Mouse (Mus musculus): ENCODE measurements around the gene Atp11c. TPM values are rescaled to one million over a fixed set of nuclear protein-coding genes. Genes with fewer than 3 reads are reported as not detected.

The Atp11c gene
- total RNA-seq (2021) = 1 to 10 TPM; 6.2 to 8.9 TPM

DNA sequence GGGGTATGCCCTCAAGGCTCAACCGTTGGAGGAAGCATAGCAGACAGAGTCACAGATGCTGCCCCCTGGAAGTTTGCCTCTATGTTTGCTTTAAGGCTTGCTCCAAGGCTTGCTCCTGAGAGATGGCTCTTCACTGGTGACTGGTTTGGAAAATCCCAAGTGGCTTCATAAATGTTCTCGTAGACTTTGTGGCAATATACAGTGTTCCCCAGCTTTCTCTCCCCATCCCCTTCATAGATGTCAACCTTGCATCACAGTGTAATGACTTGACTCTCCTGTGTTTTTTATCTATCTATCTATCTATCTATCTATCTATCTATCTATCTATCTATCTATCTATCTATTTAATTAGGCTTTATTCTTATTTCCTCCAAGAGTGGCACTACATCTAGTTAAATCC is at the start of gene Atp11c:
Gene Atp11c (minus strand): TSS at position 101 of the 400 bp plus-strand sequence.
- intact Hi-C loops (cut with DNase I) = no loop called here
- no peak for DNase-seq (ENCODE audit: low spot score in 2 of 2)

DNA sequence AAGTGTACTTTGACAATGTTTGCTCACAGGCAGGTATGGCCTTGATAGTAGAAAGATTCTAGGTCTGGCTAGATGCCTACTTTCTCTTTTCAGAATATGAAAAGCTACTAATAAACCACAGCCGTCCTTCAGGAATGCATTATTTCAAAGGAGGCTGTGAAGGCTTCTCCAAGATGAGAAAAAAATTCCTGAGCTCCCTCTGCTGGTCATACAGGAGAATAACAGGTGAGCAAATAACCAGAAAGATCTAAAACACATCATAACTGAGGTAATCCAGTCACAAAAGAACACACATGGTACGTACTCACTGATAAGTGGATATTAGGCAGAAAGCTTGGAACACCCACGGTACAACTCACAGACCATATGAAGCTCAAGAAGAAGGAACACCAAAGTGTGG is 16.7 kb upstream of the Atp11c start:
- DNase-seq (ENCODE audit: low spot score in 2 of 2) = no peak
- intact Hi-C loops (cut with DNase I) = loop anchor here (10.0 kb wide), 1 partner anchor 104 kb away; no protein-coding TSS in a partner anchor

DNA sequence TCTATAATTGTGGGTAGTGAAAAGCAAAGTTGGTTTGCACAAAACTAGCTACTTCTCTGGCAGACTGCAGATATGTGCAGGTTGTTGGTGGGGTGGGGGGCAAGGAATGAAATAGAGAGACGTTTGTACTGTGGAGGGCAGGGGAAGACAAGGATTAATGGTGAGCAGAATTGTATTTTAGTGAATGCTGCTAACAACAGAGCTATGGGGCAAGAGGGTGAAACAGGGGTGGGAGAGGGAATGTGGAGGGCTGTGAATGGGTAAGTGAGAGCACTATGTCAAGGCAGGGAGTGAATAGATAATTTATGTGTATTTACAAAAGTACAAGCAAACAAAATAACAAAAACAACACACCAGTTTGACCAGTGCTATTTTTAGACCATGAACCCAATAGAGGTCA is 22.0 kb downstream of the Atp11c start:
- intact Hi-C loops (cut with DNase I) = no loop called here
- DNase-seq (ENCODE audit: low spot score in 2 of 2) = no peak

DNA sequence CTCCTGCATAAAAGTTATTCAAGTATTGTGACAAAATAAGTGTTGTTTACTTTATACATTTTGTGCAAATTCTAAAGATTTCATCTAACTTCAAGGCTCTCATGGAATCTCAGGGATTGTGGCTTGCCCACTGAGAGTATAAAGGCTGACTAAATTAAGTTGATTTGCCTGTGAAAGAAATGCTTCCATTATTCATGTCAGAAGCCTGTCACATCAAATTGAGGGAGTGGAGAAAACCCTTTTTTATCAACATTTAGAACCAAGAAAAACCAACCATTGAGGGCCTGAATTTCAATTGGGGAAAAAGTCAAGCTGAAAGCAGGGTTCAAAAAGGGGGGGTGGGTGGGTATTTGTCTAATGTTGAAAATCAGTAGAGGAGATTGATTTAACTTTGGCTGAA is 23.5 kb downstream of the Atp11c start:
- no peak for DNase-seq (ENCODE audit: low spot score in 2 of 2)
- intact Hi-C loops (cut with DNase I) = no loop called here

DNA sequence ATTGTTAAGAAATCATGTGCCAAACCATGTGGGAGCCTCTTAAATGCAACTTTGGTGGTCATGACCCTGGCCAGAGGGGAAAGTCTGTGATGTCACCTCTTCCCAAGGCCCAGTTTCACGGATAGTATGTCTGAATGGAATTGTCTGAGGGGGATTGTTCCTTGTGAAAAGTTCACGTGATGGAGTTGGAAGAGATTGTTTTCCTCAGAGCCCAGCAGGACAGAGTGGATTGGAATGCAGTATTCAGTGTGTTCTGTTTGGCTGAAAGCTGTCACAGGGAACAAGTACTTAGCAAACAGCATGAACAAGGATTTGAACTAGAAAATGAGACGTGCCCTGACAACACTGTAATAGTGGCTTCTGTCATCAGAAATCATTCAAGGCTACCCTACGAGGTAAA is 37.3 kb downstream of the Atp11c start:
- DNase-seq (ENCODE audit: low spot score in 2 of 2) = no peak
- intact Hi-C loops (cut with DNase I) = no loop called here

DNA sequence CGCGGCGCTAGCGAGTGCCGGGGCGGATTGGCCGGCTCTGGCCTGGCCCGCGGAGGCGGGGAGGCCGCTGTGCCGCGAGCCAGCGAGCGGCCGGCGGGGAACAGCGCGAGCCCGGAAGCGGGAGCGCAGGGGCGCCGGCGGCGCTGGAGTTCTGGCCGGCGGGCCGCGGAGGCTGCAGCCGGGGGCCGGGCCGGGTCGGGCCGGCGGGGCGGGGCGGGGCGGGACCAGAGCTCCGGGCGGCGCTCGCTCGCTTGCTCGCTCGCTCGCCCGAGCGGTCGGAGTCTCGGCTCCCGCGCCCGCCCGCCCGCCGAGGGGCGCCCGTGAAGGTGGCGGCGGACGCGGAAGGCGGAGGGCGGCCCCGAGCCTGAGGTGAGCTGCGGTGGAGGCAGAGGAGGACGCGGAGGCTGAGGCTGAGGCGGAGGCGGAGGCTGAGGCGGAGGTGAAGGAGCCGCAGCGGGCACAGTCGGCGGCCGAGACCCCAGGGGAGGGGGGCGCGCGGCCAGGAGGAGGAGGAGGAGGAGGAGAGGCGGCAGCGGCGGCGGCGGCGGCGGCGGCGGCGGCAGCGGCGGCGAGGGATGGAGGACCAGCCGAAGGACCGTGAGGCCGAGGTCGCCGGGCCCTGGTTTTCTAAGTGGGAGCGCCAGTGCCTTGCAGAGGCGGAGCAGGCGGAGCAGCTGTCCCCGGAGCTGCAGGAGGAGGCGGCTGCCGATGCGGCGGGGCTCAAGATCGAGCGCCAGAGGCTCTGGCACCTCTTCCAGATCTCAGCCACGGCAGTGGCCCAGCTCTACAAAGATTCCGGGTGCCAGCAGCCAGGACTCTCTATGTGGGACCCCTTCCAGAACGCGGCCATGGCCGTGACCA is 44.8 kb downstream of the Atp11c start:
- peak; percentile 19 to 35 for DNase-seq (ENCODE audit: low spot score in 2 of 2)
- intact Hi-C loops (cut with DNase I) = no loop called here

DNA sequence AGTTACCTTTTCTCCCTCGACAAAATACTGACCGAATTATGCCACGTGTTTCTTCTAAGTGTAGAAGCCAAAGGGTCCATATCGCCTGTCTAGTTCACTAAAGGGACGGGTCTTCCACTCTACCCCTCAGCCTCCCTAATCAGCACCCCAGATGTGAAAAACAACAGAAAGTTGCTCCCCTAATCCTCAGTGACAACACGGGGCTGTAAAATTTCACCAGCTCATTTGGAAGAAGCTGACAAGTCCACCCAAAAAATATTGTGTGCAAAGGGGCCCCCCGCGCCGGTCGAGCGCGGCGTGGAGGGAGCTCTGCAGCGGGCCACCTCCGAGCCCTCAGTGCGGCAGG is 45.4 kb downstream of the Atp11c start:
- intact Hi-C loops (cut with DNase I) = no loop called here
- DNase-seq (ENCODE audit: low spot score in 2 of 2) = no peak

DNA sequence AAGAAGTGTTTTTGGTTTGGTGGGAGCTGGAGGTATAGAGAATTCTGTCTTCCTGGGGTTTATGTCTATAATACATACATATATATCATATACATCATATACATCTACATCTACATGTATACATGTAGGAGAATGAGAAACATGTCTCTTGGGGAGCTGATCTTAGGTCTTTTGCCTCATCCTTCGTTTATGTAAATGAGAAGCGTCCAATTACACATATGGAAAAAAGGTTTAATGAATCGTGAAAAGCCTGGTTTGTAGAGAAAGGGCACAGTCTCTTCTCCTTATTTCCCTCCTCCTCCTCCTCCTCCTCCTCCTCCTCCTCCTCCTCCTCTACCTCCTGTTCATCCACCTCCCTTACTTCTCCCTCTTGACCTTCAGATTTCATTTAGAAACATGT is 46.6 kb downstream of the Atp11c start:
- intact Hi-C loops (cut with DNase I) = no loop called here
- no peak for DNase-seq (ENCODE audit: low spot score in 2 of 2)

DNA sequence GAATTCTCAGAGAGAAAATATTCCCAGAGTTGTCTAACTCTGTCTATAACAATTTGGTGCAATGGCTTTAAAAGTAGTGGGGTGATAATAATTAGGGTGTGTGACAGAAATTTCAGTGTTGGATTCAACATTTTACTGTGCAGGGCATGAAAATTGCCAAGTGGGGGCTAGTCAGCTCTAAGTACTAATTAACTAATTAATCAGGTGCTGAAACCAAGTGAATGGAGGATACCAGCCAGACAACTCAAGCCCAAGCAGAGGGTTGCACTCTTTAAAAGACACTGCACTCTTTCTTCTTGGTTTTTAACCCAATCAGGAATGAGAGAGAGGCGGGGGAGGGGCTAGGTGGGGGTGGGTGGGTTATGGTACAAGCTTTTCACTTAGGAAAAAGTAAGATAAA is 47.1 kb downstream of the Atp11c start:
- intact Hi-C loops (cut with DNase I) = no loop called here
- DNase-seq (ENCODE audit: low spot score in 2 of 2) = no peak

DNA sequence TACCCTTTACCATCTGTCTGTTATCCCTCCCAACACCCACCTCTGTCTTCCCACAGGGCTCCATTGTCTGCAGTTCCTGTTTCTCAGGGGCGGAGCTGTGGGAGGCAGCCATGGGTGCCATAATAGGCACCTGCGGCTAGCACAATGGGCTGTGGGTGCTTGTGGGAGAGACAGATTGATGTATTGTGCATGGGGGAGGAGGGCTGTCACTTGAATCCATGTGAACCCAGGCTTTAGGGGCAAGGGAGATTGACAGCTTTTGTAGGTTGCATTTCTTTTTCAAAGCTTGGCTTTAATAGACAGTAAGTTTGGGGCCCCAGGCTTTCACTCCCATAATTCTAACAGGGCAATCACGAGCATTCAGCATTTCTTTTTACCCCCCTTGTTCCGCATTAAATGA is 48.4 kb downstream of the Atp11c start:
- intact Hi-C loops (cut with DNase I) = no loop called here
- DNase-seq (ENCODE audit: low spot score in 2 of 2) = no peak

DNA sequence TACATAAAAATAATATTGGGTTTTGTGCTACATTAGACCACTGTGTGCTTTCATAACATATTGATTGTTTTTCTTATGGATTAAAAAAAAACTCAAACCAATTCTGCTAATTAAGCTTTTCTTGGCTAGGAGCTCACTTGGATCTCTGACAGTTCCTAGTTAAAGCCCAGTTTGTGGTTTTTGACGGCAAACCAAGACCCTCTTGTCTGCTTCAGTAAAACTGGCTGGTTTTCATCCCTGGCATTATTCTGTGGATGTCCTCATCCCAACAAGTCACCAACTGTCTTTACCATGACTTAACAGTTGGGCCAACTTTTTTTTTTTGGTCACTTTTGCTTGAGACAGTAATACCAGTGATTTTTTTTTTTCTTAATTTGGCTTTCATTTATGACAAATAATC is 49.6 kb downstream of the Atp11c start:
- intact Hi-C loops (cut with DNase I) = no loop called here
- DNase-seq (ENCODE audit: low spot score in 2 of 2) = no peak

DNA sequence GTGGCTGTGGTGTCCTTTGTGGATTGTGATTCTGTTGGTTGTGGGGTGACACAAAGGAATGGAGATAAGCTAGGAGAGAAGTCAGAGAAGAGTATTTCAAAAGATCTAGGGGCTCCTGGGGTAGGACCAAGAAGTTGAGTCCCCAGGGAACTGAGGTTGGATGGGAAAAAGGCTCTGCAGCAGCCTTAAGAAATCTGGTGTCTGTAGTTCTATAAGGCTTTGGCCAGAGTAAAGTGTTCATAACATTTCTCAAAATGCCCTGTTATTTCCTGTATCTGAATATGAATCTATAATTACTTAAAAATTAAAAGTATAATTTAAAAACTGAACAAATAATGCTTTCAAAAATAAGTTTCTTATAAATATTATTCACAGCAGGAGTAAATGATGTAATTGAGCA is 53.3 kb downstream of the Atp11c start, which contains the start of gene Gm7073:
Gene Gm7073 (minus strand): TSS at position 101 of the 400 bp plus-strand sequence.
- intact Hi-C loops (cut with DNase I) = no loop called here
- no peak for DNase-seq (ENCODE audit: low spot score in 2 of 2)

DNA sequence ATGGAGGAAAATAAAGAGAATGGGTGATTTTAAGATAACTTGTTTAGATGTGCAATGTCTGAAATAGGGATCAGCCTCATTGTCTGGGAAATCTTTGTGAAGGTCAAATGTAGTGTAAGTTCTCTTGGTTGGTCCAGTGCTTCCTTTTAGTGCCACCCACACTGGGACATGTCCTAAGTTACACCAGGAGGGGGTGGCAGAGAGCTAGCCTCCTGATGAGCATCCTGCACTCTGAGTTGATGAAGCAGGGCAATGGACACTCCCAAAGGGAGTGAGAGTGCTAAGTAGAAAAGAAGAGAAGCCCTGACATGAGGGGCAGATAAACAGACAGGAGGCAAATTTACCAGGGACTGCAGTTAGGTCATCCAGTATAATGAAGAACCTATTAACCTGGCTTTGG is 88.5 kb downstream of the Atp11c start:
- intact Hi-C loops (cut with DNase I) = loop anchor here (10.0 kb wide), 2 partner anchors 101 to 391 kb away; partner anchors contain the start of gene Sox3
- DNase-seq (ENCODE audit: low spot score in 2 of 2) = peak in 1 of 2 experiments; percentile 4

DNA sequence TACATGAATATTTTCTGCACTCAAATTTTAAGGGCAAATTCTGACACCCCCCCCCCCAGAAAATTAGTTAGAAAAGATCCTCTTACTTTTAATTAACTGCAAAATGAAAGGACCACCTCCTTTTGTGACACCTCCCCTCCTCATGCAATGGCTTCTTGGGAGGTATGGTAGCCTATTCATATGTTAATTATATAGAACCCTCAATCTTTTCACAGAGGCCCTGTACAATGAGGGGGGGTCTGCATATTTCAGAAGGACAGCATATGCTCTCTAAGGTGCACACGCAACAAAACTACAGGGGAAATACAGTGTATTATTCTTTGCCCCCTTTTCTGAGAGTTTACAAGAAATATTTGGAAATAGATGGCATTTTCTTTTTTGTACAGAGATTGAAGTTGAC is 94.7 kb downstream of the Atp11c start:
- no peak for DNase-seq (ENCODE audit: low spot score in 2 of 2)
- intact Hi-C loops (cut with DNase I) = no loop called here

DNA sequence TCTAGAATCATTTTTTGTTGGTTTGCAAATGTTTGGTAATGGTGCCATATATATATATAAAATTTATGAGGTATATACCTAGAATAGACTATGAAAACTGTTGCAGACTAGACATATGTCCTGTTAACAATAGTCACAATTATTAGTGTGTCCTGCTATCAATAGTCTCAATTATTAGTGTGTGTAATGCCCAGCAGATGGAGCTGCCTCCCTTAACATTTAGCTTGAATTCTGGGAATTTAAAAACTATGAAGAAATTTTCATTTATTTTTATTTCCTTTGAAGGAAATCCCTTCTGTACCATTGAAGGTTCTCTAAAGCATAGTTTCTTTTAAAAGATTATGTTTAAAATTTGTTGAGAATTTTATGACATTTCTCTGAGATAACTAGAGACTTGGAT is 97.2 kb downstream of the Atp11c start:
- intact Hi-C loops (cut with DNase I) = loop anchor here (2.0 kb wide), 1 partner anchor 547 kb away; no protein-coding TSS in a partner anchor
- DNase-seq (ENCODE audit: low spot score in 2 of 2) = no peak

DNA sequence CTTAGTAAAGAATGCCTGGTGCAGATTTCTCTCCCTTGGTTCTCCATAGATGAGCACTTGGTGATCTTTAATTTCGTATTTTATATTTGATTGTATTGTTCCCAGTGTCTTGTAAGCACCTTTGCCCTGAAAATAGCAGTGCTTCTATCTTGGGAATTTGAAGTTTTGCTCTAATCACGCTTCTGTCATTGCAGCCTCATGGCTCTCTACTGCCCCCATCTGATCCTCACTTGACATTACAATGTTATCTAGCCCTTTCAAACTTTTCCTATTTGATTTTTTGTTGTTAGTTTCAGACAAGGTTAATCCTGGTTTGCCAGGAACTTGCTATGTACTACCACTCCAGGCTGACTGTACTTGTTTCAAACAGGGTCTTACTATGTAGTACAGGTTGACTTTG is 128.7 kb downstream of the Atp11c start:
- DNase-seq (ENCODE audit: low spot score in 2 of 2) = no peak
- intact Hi-C loops (cut with DNase I) = no loop called here

DNA sequence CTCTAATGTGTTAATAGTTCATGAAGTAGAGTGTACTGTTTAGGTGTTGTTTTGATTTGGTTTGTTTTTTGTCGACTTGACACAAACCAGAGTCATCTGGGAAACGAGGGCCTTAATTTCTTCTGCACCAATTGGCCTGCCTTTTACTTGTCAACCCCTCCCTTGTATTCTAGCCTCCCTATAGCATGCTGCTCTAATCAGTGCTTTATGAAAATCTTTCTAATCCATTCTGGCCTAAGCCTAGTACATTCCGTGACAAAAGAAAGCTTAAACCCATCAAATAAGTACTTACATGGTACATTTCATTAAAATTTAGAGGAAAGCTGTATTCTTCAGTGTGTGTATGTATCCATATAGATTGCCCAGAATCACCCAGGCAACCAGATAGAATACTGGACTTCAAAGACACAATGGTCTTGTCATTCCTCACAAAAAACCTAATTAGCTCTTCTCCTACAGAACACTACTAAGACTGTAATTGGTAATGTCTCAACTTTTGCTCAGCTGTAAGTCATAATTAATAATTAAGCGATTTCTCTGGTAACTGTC is 177.9 kb downstream of the Atp11c start:
- intact Hi-C loops (cut with DNase I) = no loop called here

DNA sequence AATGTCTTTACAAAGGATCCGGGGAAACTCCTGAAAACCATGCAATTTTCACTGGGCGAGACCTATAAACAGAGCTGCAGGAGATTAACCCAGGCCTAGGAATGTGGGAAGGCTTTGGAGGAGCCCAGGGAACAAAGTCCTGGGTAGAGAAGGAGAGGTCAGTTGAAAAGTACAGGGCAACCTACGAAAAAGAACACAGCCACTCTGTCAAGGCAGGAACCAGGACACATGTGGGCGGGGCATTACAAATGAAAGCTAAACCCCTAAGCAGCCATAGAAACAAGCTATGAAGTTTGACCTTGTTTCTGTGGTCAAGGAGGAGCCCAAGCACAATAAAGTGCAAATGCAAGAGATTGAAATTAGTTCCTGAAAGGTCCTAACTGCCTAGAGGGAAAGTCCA is 186.8 kb downstream of the Atp11c start:
- intact Hi-C loops (cut with DNase I) = loop anchor here (10.0 kb wide), 2 partner anchors 171 to 391 kb away; no protein-coding TSS in a partner anchor

More for the DNA sequence above, 177.9 kb downstream of the Atp11c start:
- DNase-seq (ENCODE audit: low spot score in 2 of 2) = no peak

DNA sequence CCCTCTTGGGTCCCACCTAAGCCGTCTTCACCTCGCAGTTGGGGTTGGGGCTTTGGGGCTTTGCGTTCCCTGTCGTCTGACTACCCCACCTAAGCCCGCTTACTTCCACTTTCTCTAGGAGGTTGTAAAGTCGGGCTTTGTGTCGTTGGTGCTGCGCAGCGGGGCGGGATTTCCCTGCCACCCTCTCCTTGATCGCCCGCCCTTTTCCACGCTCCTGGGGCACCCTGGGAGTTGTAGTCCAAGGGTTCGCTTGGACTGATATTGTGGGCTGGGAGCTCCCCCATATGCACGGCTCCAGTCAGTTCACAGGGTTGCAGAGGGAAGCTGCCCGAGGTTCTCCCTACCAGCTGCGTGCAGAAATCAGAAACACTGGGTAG is 187.8 kb downstream of the Atp11c start:
- intact Hi-C loops (cut with DNase I) = loop anchor here (10.0 kb wide), 2 partner anchors 170 to 390 kb away; no protein-coding TSS in a partner anchor

More for the DNA sequence above, 186.8 kb downstream of the Atp11c start:
- DNase-seq (ENCODE audit: low spot score in 2 of 2) = no peak

DNA sequence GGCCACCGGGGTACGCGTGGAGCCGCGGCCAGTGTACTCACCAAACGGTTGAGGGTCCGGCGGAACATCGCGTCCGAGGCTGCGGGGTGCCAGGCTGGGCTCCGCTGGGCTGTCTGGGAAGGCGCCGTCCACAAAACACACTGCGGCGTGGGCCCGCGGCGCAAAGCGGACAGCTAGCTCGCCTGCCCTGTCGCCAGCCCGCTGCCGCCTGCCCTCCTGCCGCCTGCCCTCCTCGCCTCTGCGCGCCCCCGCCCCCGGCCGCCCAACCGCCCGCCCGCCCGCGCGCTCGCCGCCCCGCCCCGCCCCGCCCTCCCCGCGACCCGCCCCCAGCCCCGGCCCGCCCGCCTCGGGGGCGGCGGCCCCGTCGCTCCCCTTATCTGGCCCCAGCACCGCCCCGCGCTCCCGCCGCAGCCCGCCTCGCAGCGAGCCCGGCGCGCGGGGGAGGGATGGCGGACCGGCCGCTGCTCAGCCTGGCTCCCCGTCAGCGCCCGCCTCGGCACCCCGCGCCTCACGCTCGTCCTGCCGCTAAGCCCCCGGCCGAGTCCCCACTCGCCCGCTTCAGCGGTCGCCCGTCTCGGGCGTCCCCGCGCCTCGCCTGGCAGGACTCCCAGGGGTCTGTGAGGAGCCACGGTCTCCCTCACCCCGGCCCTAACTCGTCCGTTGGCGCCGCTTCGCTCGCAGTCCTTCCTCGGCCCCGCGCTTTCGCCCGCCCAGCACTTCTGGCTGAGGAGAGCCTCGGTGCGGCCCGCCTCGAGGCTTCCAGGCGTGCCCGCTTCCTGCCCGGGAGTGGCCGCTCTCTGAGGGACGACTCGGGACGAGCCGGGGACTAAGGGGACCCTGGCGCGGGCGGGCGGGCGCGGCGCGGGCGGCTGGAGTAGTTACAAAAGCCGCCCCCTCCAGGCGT is 188.5 kb downstream of the Atp11c start:
- peak; percentile 27 to 56 for DNase-seq (ENCODE audit: low spot score in 2 of 2)
- intact Hi-C loops (cut with DNase I) = loop anchor here (10.0 kb wide), 2 partner anchors 169 to 389 kb away; no protein-coding TSS in a partner anchor

More for the DNA sequence above, 187.8 kb downstream of the Atp11c start:
- DNase-seq (ENCODE audit: low spot score in 2 of 2) = peak; percentile 84

All from left cerebral cortex, postnatal 36 days (tissue).